Mouse (Mus musculus) kidney, embryonic 16.5 days (tissue): Measurements from ENCODE around the gene Pak3. TPM values are rescaled to one million over a fixed set of nuclear protein-coding genes. Genes with fewer than 3 reads are reported as not detected.

Experiments
- ATAC-seq: fragments of 200-750 bp; cut with Nextera tagmentation; 2 replicates; pipeline ENCODE4 v1.8.0; 2017; ENCODE audit warnings: moderate TSS enrichment; ENCODE audit not compliant: low FRiP score, low TSS enrichment
- H3K27ac ChIP-seq: fragments of 300-500 bp; sonication (generic); 2 replicates; pipeline ENCODE4 v1.5.1; 2014; ENCODE audit warnings: low read length
- H3K27me3 ChIP-seq: fragments of 300-500 bp; sonication (generic); 2 replicates; pipeline ENCODE4 v1.6.1; 2014; ENCODE audit warnings: low read length, control low read depth, mixed read lengths; ENCODE audit not compliant: insufficient read depth
- H3K36me3 ChIP-seq: fragments of 300-500 bp; sonication (generic); 2 replicates; pipeline ENCODE4 v1.6.1; 2014; ENCODE audit warnings: low read length, control low read depth, mixed read lengths; ENCODE audit not compliant: insufficient read depth
- H3K4me1 ChIP-seq: fragments of 300-500 bp; sonication (generic); 2 replicates; pipeline ENCODE4 v1.6.1; 2014; ENCODE audit warnings: low read length, control low read depth, mixed read lengths; ENCODE audit not compliant: insufficient read depth
- H3K4me2 ChIP-seq: fragments of 300-500 bp; sonication (generic); replicated peaks from 2 replicates; pipeline ENCODE4 v1.6.1; 2014; ENCODE audit warnings: low read depth, low read length
- H3K4me3 ChIP-seq: fragments of 300-500 bp; sonication (generic); 2 replicates; pipeline ENCODE4 v1.5.1; 2014; ENCODE audit warnings: mild to moderate bottlenecking, low read length
- H3K9ac ChIP-seq: fragments of 300-500 bp; sonication (generic); replicated peaks from 2 replicates; pipeline ENCODE4 v1.6.1; 2014; ENCODE audit warnings: low read length
- H3K9me3 ChIP-seq: fragments of 300-500 bp; sonication (generic); 2 replicates; pipeline ENCODE4 v1.6.1; 2016; ENCODE audit warnings: low read length, control low read depth
- WGBS: fragments of 180-500 bp; shearing (Covaris S2); extraction: QIAGEN DNeasy Blood & Tissue Kit; methylation state at CpG from one replicate; pipeline ENCODE4 v1.1.7; 2014; 5-methylcytosine and 5-hydroxymethylcytosine counted together
- polyA plus RNA-seq: library from polyadenylated mRNA; unstranded; fragments of >200 nt; fragmentation: Nextera tagmentation; extraction: Ambion mirVana; gene quantifications from 2 replicates; pipeline ENCODE4 v1.2.1, GENCODE M21; 2015

Pak3 gene
- polyA plus RNA-seq, 1 experiment from 2014 or later = 4.2 TPM

GRCm38 (mm10) chrX:143654308-143655176 lies 136.2 kb downstream of the Pak3 start:
- Histone ChIP-seq H3K9ac (no peak overlapping the region), H3K9me3 (no peaks in the 10 kb centered on the region), H3K4me1 (no peaks in the 10 kb centered on the region), H3K36me3 (no peaks in the 10 kb centered on the region), H3K4me2 (no peak overlapping the region), H3K4me3 (no peak overlapping the region), H3K27me3 (peaks cover 11% of the 10 kb centered on the region), H3K27ac (no peak overlapping the region)
- ATAC-seq = no peak
- 49% methylated on average over 9 of the region's 9 CpGs for WGBS

- Histone ChIP-seq H3K36me3 (no peaks in the 10 kb centered on the region), H3K4me1 (no peaks in the 10 kb centered on the region), H3K27ac (no peak overlapping the region), H3K9me3 (no peaks in the 10 kb centered on the region), H3K4me2 (no peak overlapping the region), H3K27me3 (peaks cover 15% of the 10 kb centered on the region), H3K9ac (no peak overlapping the region), H3K4me3 (no peak overlapping the region)
- 34% methylated on average over 3 of the region's 3 CpGs for WGBS
- no peak for ATAC-seq
These were observed 136.7 kb downstream of the Pak3 start for GRCm38 (mm10) chrX:143655177-143655492.

DNA sequence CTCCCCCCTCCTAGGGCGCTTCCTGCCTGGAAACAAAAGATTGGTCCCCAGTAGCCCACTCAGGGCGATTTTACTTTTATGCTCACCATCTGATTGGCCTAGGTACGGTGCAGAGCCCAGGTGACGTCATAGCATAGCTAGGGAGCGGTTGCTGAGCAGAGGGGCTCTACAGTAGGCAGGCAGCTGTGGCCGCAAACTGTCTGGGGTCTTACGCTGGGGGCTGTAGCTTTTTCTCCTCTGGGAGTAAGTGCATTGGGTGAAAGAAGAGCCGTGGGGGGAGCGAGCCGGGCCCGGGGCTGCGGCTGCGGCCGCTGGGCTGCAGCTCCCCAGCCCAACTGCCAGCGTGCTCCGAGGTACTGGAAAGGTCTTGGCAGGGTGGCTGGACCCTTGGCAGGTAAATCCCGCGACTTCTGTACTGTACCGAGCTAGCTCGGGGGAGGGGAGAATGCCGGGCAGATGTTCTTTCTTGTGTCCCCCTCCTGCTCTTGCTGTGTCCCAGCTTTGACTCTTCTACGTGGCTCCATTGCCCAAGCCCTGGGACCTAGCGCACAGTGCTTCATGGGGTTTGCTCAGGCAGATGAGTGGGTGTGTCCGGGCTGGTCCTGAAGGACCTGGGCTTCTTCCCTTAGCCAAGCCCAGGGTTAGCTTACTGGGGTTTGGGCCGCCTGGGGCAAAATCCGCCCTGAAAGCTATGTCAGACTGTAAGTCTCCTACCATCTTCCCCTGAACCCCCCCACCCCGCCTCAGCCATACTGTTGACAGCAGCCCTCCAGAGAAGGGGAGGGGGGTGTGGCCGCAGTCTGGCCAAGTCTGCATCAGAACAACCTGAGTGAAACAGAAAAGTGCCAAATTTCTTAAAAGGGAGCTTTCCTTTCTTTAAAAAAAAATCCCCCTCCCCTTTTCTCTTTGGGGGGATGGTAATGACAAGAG lies 146.1 kb downstream of the Pak3 start:
- peak; percentile 99 for ATAC-seq
- Histone ChIP-seq H3K9me3 (no peaks in the 10 kb centered on the region), H3K27me3 (peaks cover 21% of the 10 kb centered on the region; the same call in 1 of the 2 replicates), H3K4me3 (peak overlapping the region; percentile 48), H3K27ac (no peak overlapping the region), H3K4me1 (no peaks in the 10 kb centered on the region), H3K36me3 (no peaks in the 10 kb centered on the region), H3K4me2 (peak overlapping the region; percentile 72), H3K9ac (peak overlapping the region; percentile 46)
- WGBS = 23% methylated on average over 25 of the region's 28 CpGs

- WGBS = 22% methylated on average over 2 of the region's 2 CpGs
- H3K4me2 ChIP-seq = no peak overlapping the region
- H3K9ac ChIP-seq = no peak overlapping the region
- H3K36me3 ChIP-seq = no peaks in the 10 kb centered on the region
- H3K9me3 ChIP-seq = no peaks in the 10 kb centered on the region
- H3K4me3 ChIP-seq = no peak overlapping the region
- no peaks in the 10 kb centered on the region for H3K4me1 ChIP-seq
- no peak overlapping the region for H3K27ac ChIP-seq
- H3K27me3 ChIP-seq = peaks cover 16% of the 10 kb centered on the region; the same call in 1 of the 2 replicates
- no peak for ATAC-seq
These were observed 147.4 kb downstream of the Pak3 start for GRCm38 (mm10) chrX:143665771-143666170.

DNA sequence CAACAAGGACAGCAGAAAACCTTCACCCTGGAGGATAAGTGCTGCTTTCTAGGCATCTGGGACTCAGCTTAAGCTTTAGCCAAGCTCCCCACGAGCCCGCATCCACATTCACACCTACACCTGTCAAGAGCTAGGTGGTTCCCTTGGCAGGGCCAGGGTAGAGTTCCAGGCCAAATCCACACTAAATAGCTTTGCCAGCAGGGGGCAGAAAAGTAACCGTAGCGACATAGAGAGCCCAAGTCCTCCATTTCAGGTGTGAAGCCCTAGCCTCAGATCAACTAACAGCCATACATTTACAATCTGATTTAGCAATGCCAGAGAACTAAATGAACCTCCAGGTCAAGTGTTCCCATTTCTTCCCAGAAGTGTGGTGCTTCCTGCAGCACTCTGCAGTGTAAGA lies 148.6 kb downstream of the Pak3 start:
- ATAC-seq = no peak
- peaks cover 16% of the 10 kb centered on the region; the same call in 1 of the 2 replicates for H3K27me3 ChIP-seq
- 32% methylated on average over 4 of the region's 4 CpGs for WGBS

DNA sequence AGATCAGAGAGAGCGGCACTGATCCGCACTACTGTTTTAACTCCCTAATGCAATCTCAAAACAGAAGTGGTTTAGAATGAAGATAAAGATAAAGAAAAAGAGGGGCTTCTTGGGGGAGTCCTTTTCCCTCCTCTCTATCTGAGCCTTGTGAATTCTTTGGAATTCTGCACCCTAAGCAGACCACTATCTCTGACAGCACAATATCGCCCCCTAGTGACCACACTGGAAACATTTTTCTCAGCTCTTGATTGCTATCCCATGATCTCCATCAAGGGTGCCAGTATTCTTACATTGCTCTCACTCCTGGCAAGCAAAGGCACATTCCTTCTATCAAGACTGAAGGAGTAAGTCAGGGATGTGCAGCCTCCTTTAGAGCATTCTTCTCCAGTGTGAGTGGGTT lies 149.9 kb downstream of the Pak3 start:
- no peak for ATAC-seq
- Histone ChIP-seq H3K9ac (no peak overlapping the region), H3K27me3 (peaks cover 16% of the 10 kb centered on the region; the same call in 1 of the 2 replicates), H3K4me2 (no peak overlapping the region), H3K36me3 (no peaks in the 10 kb centered on the region), H3K4me3 (no peak overlapping the region), H3K9me3 (no peaks in the 10 kb centered on the region), H3K4me1 (no peaks in the 10 kb centered on the region), H3K27ac (no peak overlapping the region)
- WGBS = 51% methylated on average over 3 of the region's 3 CpGs

More for the DNA sequence above, 148.6 kb downstream of the Pak3 start:
- Histone ChIP-seq H3K27ac (no peak overlapping the region), H3K4me3 (no peak overlapping the region), H3K9ac (no peak overlapping the region), H3K4me2 (no peak overlapping the region), H3K36me3 (no peaks in the 10 kb centered on the region), H3K9me3 (no peaks in the 10 kb centered on the region), H3K4me1 (no peaks in the 10 kb centered on the region)

GRCm38 (mm10) chrX:143678566-143678965 lies 160.2 kb downstream of the Pak3 start:
- no peak for ATAC-seq
- no peaks in the 10 kb centered on the region for H3K27me3 ChIP-seq
- no peak overlapping the region for H3K27ac ChIP-seq
- no peak overlapping the region for H3K4me3 ChIP-seq
- H3K9ac ChIP-seq = no peak overlapping the region
- no peaks in the 10 kb centered on the region for H3K36me3 ChIP-seq
- H3K4me2 ChIP-seq = no peak overlapping the region
- 74% methylated on average over 2 of the region's 2 CpGs for WGBS
- no peaks in the 10 kb centered on the region for H3K4me1 ChIP-seq
- no peaks in the 10 kb centered on the region for H3K9me3 ChIP-seq

GRCm38 (mm10) chrX:143722250-143722649 lies 203.9 kb downstream of the Pak3 start:
- H3K9ac ChIP-seq = no peak overlapping the region
- no peak overlapping the region for H3K27ac ChIP-seq
- no peaks in the 10 kb centered on the region for H3K9me3 ChIP-seq
- H3K27me3 ChIP-seq = no peaks in the 10 kb centered on the region
- 79% methylated on average over 1 of the region's 1 CpGs for WGBS
- H3K36me3 ChIP-seq = no peaks in the 10 kb centered on the region
- H3K4me3 ChIP-seq = no peak overlapping the region
- ATAC-seq = no peak
- no peaks in the 10 kb centered on the region for H3K4me1 ChIP-seq
- H3K4me2 ChIP-seq = no peak overlapping the region

DNA sequence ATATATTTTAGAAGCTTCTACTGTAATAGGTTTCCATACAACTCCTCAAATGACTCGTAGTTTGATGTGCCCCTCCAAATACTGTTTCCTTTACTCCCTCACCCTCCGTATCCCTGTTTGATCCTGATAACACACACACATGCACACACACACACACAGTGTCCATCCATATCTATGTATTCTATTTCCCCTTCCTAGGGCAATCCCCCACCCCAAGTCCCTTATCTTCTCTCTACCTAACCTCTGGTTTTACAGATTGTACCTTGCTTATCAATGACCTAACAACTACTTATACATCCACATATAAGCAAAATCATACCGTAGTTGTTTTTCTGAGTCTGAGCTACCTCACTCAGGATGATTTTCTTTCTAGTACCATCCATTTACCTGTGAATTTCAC lies 207.0 kb downstream of the Pak3 start:
- Histone ChIP-seq H3K4me1 (no peaks in the 10 kb centered on the region), H3K27me3 (no peaks in the 10 kb centered on the region), H3K9ac (no peak overlapping the region), H3K4me3 (no peak overlapping the region), H3K4me2 (no peak overlapping the region), H3K9me3 (no peaks in the 10 kb centered on the region), H3K27ac (no peak overlapping the region), H3K36me3 (no peaks in the 10 kb centered on the region)
- no peak for ATAC-seq
- WGBS = 88% methylated on average over 3 of the region's 3 CpGs
